Mouse (Mus musculus) erythroblast, embryonic 14.5 days (primary cell): ENCODE data around the gene Celf6.

Experiments
- GATA1 ChIP-seq: IDR thresholded peaks from 2 replicates; pipeline ENCODE4 v1.6.1; 2012; ENCODE audit warnings: low read length, inconsistent platforms, mixed read lengths
- TAL1 ChIP-seq: IDR thresholded peaks from 3 replicates; pipeline ENCODE4 v1.6.1; 2012; ENCODE audit warnings: low read length, inconsistent platforms, mixed read lengths

DNA sequence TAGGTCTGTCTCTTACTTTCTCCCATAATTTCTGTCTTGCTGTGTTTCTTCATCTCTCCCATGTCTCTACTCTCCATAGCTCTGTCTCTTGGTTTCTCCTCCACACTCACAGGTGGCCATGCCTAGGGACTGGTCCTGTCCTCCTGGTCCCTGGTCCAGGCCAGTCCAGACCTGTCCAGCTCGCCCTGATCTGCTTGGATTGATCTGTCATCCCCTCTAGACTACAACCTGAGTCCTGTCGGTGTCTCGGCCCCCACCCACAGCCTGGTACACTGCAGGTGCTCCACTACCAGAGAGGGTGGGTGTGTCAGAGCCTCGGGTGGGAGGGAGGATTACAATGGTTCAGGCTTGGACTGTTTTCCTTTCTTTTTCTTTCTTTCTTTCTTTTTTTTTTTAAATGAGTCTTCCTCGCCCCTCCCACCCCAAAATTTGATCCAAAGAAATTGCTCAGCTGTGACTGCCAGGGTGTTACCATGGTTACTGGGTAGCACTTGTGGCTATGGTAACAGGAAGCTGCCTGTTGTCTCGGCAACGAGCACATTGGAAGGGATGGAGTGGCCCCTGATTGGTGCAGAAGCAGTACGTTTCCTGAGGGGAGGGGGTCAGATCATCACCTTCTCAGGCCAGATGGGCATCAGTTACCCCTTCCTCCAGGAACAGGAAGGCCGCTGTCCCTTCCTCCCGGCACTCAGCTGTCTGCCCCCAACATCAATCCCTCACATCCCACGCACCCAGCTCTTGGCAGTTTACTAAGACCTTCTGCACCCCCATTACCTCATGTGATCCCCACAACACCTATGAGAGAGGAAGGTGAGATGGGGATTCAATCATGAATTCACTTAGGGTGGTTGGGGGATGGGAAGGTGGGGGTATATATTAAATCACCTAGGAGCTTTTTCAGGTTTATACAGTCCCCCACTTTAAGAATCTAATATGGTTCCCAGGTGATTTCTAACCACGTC, 11.3 kb downstream of the Celf6 start:
- no peak for TF ChIP-seq TAL1
- TF ChIP-seq GATA1 = no peak
